Mouse (Mus musculus) adrenal gland, adult 10 weeks (tissue): ENCODE measurements around the gene Gm7168. TPM values are rescaled to one million over a fixed set of nuclear protein-coding genes. Genes with fewer than 3 reads are reported as not detected.

Source experiments
- polyA plus RNA-seq: library from polyadenylated mRNA; stranded (reverse); fragments of 350-450 nt; fragmentation: Illumina TruSeq; extraction: RNeasy Lipid Tissue Mini Kit (QIAGEN cat#74804); gene quantifications from one replicate; pipeline ENCODE4 v1.2.3, GENCODE M21; 2014; ENCODE audit warnings: low read depth, low replicate concordance

Gene Gm7168
- polyA plus RNA-seq = not detected

DNA sequence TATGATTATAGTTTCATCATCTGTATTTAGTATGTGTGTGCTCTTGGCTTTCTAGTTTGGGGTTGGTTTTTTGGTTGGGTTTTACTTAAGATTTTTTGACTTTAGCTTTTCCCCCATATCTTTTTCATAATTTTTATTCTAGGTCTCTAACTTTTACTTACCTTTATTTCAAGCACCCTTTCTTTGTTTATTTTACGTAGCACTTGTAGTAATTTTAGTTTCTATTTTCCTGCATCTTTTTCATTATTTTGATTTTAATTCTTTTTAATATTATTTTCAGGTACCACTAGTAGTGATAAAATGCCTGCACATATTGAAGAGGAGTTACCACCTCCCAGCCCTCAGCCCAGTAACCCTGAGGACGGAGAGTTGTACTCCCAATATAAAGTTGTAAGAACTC, at the start of gene Gm7168:
Gene Gm7168 (plus strand): TSS at position 301 of the 400 bp plus-strand sequence.

Other genes starting within 250 kb of the Gm7168 start
- gene Afdn, start 187.8 kb upstream of the Gm7168 start, polyA plus RNA-seq = 91.2 TPM
- 1.2 TPM for gene Tcte2, start 186.5 kb upstream of the Gm7168 start, polyA plus RNA-seq
- gene Gm7356, start 55.3 kb downstream of the Gm7168 start, polyA plus RNA-seq = not detected
- not detected for gene Gm7358, start 111.2 kb downstream of the Gm7168 start, polyA plus RNA-seq